Mouse (Mus musculus) kidney, embryonic 16.5 days (tissue): ENCODE measurements around the gene Lca5. TPM values are rescaled to one million over a fixed set of nuclear protein-coding genes. Genes with fewer than 3 reads are reported as not detected.

Source experiments
- ATAC-seq: fragments of 200-750 bp; cut with Nextera tagmentation; 2 replicates; pipeline ENCODE4 v1.8.0; 2017; ENCODE audit warnings: moderate TSS enrichment; ENCODE audit not compliant: low FRiP score, low TSS enrichment
- H3K27ac ChIP-seq: fragments of 300-500 bp; sonication (generic); 2 replicates; pipeline ENCODE4 v1.5.1; 2014; ENCODE audit warnings: low read length
- H3K27me3 ChIP-seq: fragments of 300-500 bp; sonication (generic); 2 replicates; pipeline ENCODE4 v1.6.1; 2014; ENCODE audit warnings: low read length, control low read depth, mixed read lengths; ENCODE audit not compliant: insufficient read depth
- H3K36me3 ChIP-seq: fragments of 300-500 bp; sonication (generic); 2 replicates; pipeline ENCODE4 v1.6.1; 2014; ENCODE audit warnings: low read length, control low read depth, mixed read lengths; ENCODE audit not compliant: insufficient read depth
- H3K4me1 ChIP-seq: fragments of 300-500 bp; sonication (generic); 2 replicates; pipeline ENCODE4 v1.6.1; 2014; ENCODE audit warnings: low read length, control low read depth, mixed read lengths; ENCODE audit not compliant: insufficient read depth
- H3K4me2 ChIP-seq: fragments of 300-500 bp; sonication (generic); replicated peaks from 2 replicates; pipeline ENCODE4 v1.6.1; 2014; ENCODE audit warnings: low read depth, low read length
- H3K4me3 ChIP-seq: fragments of 300-500 bp; sonication (generic); 2 replicates; pipeline ENCODE4 v1.5.1; 2014; ENCODE audit warnings: mild to moderate bottlenecking, low read length
- H3K9ac ChIP-seq: fragments of 300-500 bp; sonication (generic); replicated peaks from 2 replicates; pipeline ENCODE4 v1.6.1; 2014; ENCODE audit warnings: low read length
- H3K9me3 ChIP-seq: fragments of 300-500 bp; sonication (generic); 2 replicates; pipeline ENCODE4 v1.6.1; 2016; ENCODE audit warnings: low read length, control low read depth
- WGBS: fragments of 180-500 bp; shearing (Covaris S2); extraction: QIAGEN DNeasy Blood & Tissue Kit; methylation state at CpG from one replicate; pipeline ENCODE4 v1.1.7; 2014; 5-methylcytosine and 5-hydroxymethylcytosine counted together
- polyA plus RNA-seq: library from polyadenylated mRNA; unstranded; fragments of >200 nt; fragmentation: Nextera tagmentation; extraction: Ambion mirVana; gene quantifications from 2 replicates; pipeline ENCODE4 v1.2.1, GENCODE M21; 2015

Gene Lca5
- polyA plus RNA-seq = 13.7 and 16.5 TPM in 2 replicates

GRCm38 (mm10) chr9:83440392-83441357 is at the start of gene Lca5:
Lca5 (minus strand) TSS chr9:83441127.
- H3K4me2 ChIP-seq = peak within 1 kb of the TSS; percentile 68
- peaks cover 13% of the 10 kb centered on the region for H3K4me1 ChIP-seq
- 2% methylated on average over 50 of the region's 57 CpGs for WGBS
- no peaks in the 10 kb centered on the region for H3K9me3 ChIP-seq
- peak within 1 kb of the TSS; percentile 78 for H3K4me3 ChIP-seq
- H3K27ac ChIP-seq = peak within 1 kb of the TSS; percentile 93
- ATAC-seq = peak; percentile 99
- peak within 1 kb of the TSS; percentile 80 for H3K9ac ChIP-seq
- H3K27me3 ChIP-seq = no peaks in the 10 kb centered on the region
- H3K36me3 ChIP-seq = no peaks in the 10 kb centered on the region

GRCm38 (mm10) chr9:83488491-83489210 is 47.7 kb upstream of the Lca5 start:
- WGBS = 38% methylated on average over 15 of the region's 15 CpGs
- Histone ChIP-seq H3K4me2 (peak overlapping the region; percentile 41), H3K4me3 (peak overlapping the region; percentile 9; the same call in 1 of the 2 replicates), H3K4me1 (peaks cover 7% of the 10 kb centered on the region; the same call in 1 of the 2 replicates), H3K27me3 (no peaks in the 10 kb centered on the region), H3K9ac (no peak overlapping the region), H3K27ac (no peak overlapping the region), H3K36me3 (no peaks in the 10 kb centered on the region), H3K9me3 (no peaks in the 10 kb centered on the region)
- ATAC-seq = peak; percentile 74; the same call in 1 of the 2 replicates

DNA sequence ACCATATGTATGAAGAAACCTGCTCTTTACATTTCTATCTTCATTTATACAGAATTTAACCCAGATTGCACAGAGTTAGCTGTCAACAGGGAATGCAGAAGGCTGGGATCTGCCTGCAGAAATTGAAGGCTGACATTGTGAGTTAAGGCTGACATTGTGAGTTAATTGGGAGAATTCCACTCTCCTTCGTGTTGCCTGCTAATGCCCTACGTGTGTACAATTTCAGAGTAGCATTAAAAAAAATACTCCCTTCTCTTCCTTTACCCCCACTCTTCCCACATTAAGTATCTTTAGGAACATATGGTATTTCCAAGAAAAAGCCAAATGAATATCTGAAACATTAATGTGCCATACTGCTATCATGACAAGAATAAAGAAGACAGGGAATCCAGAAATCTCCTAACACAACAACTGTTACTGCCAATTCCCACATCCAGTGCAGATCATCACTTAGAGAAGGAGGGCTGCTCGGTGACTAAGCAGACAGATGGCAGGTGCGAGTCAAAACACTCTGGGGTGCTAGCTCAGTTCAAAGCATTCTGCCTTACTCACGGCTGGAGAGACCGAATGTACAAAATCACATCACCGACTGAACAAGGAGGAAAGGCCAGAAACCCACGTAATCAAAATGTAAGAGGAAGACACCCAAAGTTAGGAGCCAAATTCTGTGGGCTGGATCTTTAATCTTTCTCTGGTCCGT is 47.0 kb upstream of the Lca5 start:
- no peak overlapping the region for H3K9ac ChIP-seq
- ATAC-seq = no peak
- WGBS = 32% methylated on average over 9 of the region's 9 CpGs
- no peak overlapping the region for H3K27ac ChIP-seq
- no peaks in the 10 kb centered on the region for H3K9me3 ChIP-seq
- no peaks in the 10 kb centered on the region for H3K27me3 ChIP-seq
- H3K36me3 ChIP-seq = no peaks in the 10 kb centered on the region
- peak overlapping the region; percentile 9; the same call in 1 of the 2 replicates for H3K4me3 ChIP-seq
- peak overlapping the region; percentile 41 for H3K4me2 ChIP-seq
- H3K4me1 ChIP-seq = peaks cover 7% of the 10 kb centered on the region; the same call in 1 of the 2 replicates

DNA sequence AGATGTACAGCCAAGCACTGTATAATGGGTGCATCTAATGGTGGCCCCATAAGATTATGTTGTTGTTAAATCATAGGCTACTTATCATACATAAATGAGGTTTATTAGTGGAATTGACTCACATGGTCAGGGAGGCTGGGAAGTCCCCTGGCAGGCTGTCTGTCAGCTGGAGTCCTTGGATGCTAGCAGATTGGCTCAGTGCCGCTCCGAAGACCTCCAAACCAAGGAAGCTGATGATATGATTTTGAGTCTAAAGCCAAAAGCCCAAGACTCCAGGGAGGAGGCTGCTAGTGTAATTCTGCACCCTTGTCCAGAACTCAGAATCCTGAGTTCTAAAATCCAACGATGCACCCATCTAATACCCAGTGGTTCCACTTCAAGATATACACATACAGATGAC is 45.0 kb upstream of the Lca5 start:
- Histone ChIP-seq H3K9ac (no peak overlapping the region), H3K9me3 (no peaks in the 10 kb centered on the region), H3K27ac (no peak overlapping the region), H3K4me1 (peaks cover 7% of the 10 kb centered on the region; the same call in 1 of the 2 replicates), H3K4me3 (no peak overlapping the region), H3K36me3 (no peaks in the 10 kb centered on the region), H3K27me3 (no peaks in the 10 kb centered on the region), H3K4me2 (no peak overlapping the region)
- ATAC-seq = no peak
- WGBS = 95% methylated on average over 3 of the region's 3 CpGs

- Histone ChIP-seq H3K4me2 (no peak overlapping the region), H3K9ac (no peak overlapping the region), H3K4me3 (no peak overlapping the region), H3K27ac (no peak overlapping the region), H3K9me3 (no peaks in the 10 kb centered on the region), H3K36me3 (no peaks in the 10 kb centered on the region), H3K4me1 (peaks cover 7% of the 10 kb centered on the region; the same call in 1 of the 2 replicates), H3K27me3 (no peaks in the 10 kb centered on the region)
- WGBS = 94% methylated on average over 1 of the region's 1 CpGs
- no peak for ATAC-seq
These were observed 44.4 kb upstream of the Lca5 start for GRCm38 (mm10) chr9:83485357-83485756.

DNA sequence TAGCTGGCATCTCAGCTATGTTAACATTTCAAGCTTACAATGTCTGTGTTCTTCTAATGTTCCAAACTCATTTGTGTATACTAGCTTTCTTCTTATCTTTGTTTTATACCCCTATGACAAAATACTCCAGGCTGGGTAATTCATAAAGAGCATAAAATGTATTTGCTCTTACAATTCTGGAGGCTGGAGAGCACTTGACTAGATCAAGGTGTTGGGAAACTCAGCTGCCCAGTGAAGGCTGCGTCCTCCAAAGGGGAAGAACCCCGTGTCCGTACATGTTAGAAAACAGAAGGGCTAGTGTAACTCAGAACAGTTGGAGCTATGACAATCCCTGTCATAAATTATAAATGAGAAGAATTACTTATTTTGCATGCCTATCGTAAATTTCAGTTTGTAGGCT is 42.5 kb upstream of the Lca5 start:
- Histone ChIP-seq H3K27ac (no peak overlapping the region), H3K9me3 (no peaks in the 10 kb centered on the region), H3K27me3 (no peaks in the 10 kb centered on the region), H3K36me3 (no peaks in the 10 kb centered on the region), H3K4me1 (peaks cover 3% of the 10 kb centered on the region; the same call in 1 of the 2 replicates), H3K9ac (no peak overlapping the region), H3K4me3 (no peak overlapping the region), H3K4me2 (no peak overlapping the region)
- ATAC-seq = no peak
- 85% methylated on average over 4 of the region's 4 CpGs for WGBS

DNA sequence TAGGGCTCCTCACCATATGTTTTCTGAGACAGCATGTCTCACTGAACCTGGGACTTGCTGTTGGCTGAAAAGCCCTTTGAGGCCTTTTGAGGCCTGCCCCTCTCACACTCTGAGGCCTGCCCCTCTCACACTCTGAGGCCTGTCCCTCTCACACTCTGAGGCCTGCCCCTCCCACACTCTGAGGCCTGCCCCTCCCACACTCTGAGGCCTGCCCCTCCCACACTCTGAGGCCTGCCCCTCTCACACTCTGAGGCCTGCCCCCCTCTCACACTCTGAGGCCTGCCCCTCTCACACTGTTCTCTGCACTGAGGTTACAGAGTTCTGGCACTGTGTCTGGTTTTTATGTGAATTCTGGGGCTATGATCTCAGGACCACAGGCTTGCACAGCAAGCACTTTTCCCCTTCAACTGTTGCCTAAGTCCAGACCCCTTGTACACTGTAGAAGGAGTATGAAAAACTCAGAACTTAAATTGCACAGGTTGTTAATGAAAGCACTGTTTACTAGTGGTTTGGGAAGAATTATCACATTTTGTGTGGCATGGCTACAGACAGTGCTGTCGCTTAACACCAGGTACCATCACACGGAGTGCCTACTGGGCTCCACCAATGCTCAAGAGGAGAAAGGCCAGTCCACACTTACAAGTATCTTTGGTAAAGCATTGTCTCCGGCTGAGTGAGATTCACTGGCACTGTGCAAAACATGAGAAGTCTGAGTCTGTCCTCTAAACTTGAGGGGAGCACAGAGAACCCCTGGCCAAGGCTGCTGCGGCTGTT is 41.4 kb upstream of the Lca5 start:
- Histone ChIP-seq H3K27ac (no peak overlapping the region), H3K9ac (no peak overlapping the region), H3K9me3 (no peaks in the 10 kb centered on the region), H3K4me1 (no peaks in the 10 kb centered on the region), H3K27me3 (no peaks in the 10 kb centered on the region), H3K4me2 (no peak overlapping the region), H3K36me3 (no peaks in the 10 kb centered on the region), H3K4me3 (no peak overlapping the region)
- ATAC-seq = peak; percentile 85
- WGBS = 80% methylated on average over 4 of the region's 4 CpGs

DNA sequence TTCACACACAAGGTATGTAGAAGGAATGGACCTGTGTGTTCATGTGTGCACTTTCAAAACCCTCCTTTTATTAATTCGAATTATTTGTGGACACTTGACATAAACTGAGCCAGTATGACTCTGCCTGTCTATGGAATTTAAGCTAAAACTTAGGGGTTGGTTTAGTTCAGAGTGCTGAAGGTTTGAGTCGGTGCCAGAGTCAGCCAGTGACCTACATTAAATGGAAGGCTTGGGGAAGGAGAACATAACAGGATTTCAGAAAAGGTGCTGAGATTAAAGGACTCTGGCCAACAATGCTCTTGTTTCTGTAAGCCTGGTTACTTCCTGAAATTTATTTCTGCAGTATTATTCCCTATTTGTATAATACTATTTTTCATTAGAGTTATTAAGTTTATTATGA is 28.9 kb upstream of the Lca5 start:
- H3K4me1 ChIP-seq = no peaks in the 10 kb centered on the region
- no peak overlapping the region for H3K4me3 ChIP-seq
- no peak overlapping the region for H3K27ac ChIP-seq
- H3K9me3 ChIP-seq = no peaks in the 10 kb centered on the region
- ATAC-seq = no peak
- no peaks in the 10 kb centered on the region for H3K36me3 ChIP-seq
- H3K27me3 ChIP-seq = no peaks in the 10 kb centered on the region
- 75% methylated on average over 2 of the region's 2 CpGs for WGBS
- no peak overlapping the region for H3K9ac ChIP-seq
- no peak overlapping the region for H3K4me2 ChIP-seq

GRCm38 (mm10) chr9:83447771-83448170 is 6.8 kb upstream of the Lca5 start:
- 0 out of 2 replicates have a peak, but pooled peaks cover 13% of the 10 kb centered on the region for H3K4me1 ChIP-seq
- peak overlapping the region; percentile 74 for H3K4me2 ChIP-seq
- 1% methylated on average over 22 of the region's 22 CpGs for WGBS
- no peaks in the 10 kb centered on the region for H3K9me3 ChIP-seq
- H3K27ac ChIP-seq = peak overlapping the region; percentile 53; the same call in 1 of the 2 replicates
- ATAC-seq = peak; percentile 92
- H3K4me3 ChIP-seq = peak overlapping the region; percentile 52
- peak overlapping the region; percentile 74 for H3K9ac ChIP-seq
- H3K36me3 ChIP-seq = no peaks in the 10 kb centered on the region
- H3K27me3 ChIP-seq = no peaks in the 10 kb centered on the region
